Mouse (Mus musculus): ENCODE results near the gene Polr1b.

DNA sequence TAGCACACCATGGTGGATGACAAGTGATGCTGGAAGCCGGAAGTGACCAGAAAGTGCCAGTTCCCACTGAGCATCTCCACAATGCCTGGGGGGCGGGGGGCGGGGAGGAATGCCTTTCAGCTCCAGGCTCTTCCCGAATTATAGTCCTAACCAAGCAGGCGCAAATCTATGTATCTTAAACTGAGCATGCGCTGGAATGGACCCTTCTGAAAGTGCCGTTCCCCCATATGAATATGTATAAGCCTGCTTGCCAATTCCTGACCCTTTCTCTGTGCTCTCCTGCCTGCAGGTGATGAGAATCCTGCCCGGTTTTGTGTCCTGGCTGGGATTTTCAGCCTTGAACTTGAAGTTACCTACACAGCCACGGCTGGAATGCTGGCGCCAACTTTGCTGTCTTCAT is 72.6 kb downstream of the Polr1b start:
- no peak for TF ChIP-seq POLR2A (IDR thresholded peaks at IDR 0.05; ENCODE audit: borderline replicate concordance, control insufficient read depth, low read depth, low read length)
- no peak for TF ChIP-seq CTCF (IDR thresholded peaks at IDR 0.05; ENCODE audit: control insufficient read depth, insufficient read depth, low read length)

Measured in bone marrow, adult 2 months (tissue).